Mouse (Mus musculus) lung, embryonic 15.5 days (tissue): Measurements from ENCODE around the gene Sirt4. TPM values are rescaled to one million over a fixed set of nuclear protein-coding genes. Genes with fewer than 3 reads are reported as not detected.

Source experiments
- ATAC-seq: fragments of 200-750 bp; cut with Nextera tagmentation; 2 replicates; pipeline ENCODE4 v1.8.0; 2017; ENCODE audit warnings: moderate number of reproducible peaks, borderline replicate concordance; ENCODE audit not compliant: low FRiP score, low TSS enrichment; ENCODE audit errors: extremely low read depth
- H3K27ac ChIP-seq: fragments of 300-500 bp; sonication (generic); 2 replicates; pipeline ENCODE4 v1.5.1; 2015; ENCODE audit warnings: moderate library complexity, mild to moderate bottlenecking, inconsistent platforms
- H3K27me3 ChIP-seq: fragments of 300-500 bp; sonication (generic); 2 replicates; pipeline ENCODE4 v1.6.1; 2015; ENCODE audit warnings: inconsistent platforms
- H3K36me3 ChIP-seq: fragments of 300-500 bp; sonication (generic); 2 replicates; pipeline ENCODE4 v1.6.1; 2015; ENCODE audit warnings: inconsistent platforms
- H3K4me1 ChIP-seq: fragments of 300-500 bp; sonication (generic); 2 replicates; pipeline ENCODE4 v1.6.1; 2015; ENCODE audit warnings: inconsistent platforms
- H3K4me2 ChIP-seq: fragments of 300-500 bp; sonication (generic); 2 replicates; pipeline ENCODE4 v1.6.1; 2015; ENCODE audit warnings: inconsistent platforms, mild to moderate bottlenecking, moderate library complexity
- H3K4me3 ChIP-seq: fragments of 300-500 bp; sonication (generic); 2 replicates; pipeline ENCODE4 v1.5.1; 2015; ENCODE audit warnings: mild to moderate bottlenecking, inconsistent platforms
- H3K9ac ChIP-seq: fragments of 300-500 bp; sonication (generic); 2 replicates; pipeline ENCODE4 v1.6.1; 2015; ENCODE audit warnings: inconsistent platforms
- H3K9me3 ChIP-seq: fragments of 300-500 bp; sonication (generic); 2 replicates; pipeline ENCODE4 v1.6.1; 2016; ENCODE audit warnings: inconsistent platforms
- WGBS: fragments of 180-500 bp; shearing (Covaris S2); methylation state at CpG from one replicate; pipeline ENCODE4 v1.1.7; 2015; 5-methylcytosine and 5-hydroxymethylcytosine counted together
- polyA plus RNA-seq: library from polyadenylated mRNA; unstranded; fragments of >200 nt; fragmentation: Nextera tagmentation; extraction: Ambion mirVana; gene quantifications from 2 replicates; pipeline ENCODE4 v1.2.1, GENCODE M21; 2015

Gene Sirt4
- 27.2 and 30.4 TPM in 2 replicates for polyA plus RNA-seq

DNA sequence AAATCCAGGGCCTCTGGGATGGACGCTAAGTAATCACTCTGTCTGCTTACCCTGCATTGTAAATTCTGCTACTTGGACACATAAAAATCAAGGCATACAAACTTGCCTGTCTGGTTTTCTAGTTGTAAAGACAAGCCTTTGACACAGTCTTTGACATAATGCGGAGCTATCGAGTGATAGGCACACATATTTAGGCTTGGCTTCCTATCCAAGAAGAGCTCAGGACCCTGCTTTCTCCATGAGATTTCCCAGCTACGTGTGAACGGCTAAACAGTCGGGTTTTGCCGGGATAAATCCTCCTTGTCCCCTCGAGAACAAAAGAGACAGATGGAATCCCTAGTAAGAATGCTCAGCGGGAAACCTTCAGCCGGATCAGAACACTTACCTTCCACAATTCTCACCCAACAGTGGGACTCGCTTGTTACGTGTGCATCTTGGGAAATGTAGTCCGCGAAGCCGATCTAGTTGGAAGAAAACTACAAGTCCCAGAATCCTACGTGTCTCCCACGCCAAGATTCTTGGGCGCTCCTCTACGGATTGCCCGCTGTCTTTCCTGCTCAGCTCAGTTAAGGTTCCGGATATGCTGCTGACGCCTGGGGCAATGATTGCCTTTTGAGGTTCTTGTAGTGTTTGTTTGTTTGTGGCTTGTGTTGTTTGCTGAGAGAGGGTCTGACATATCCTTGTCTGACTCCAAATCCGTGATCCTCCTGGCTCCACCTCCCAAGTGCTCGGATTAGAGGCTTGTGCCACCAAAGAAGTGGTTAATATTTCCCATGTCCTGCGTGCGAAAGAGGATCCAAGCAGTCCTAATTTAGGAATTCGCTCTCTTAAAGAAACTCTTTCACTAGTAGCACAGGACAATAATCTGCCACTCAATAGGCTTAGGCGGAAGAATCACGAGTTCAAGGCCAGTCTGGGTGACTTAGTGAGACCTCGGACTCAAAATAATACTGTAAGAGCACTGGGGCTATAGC is at the start of gene Sirt4:
Gene Sirt4, minus strand, starts transcription at position 779 of the 974 bp plus-strand sequence.
- peak; percentile 90 for ATAC-seq
- peak within 1 kb of the TSS; percentile 71 for H3K4me2 ChIP-seq
- H3K27me3 ChIP-seq, result no peaks in the 10 kb centered on the region
- 6% methylated on average over 30 of the region's 30 CpGs for WGBS
- H3K4me1 ChIP-seq, result peaks cover 23% of the 10 kb centered on the region
- H3K9me3 ChIP-seq, result no peaks in the 10 kb centered on the region
- peak within 1 kb of the TSS; percentile 50 for H3K4me3 ChIP-seq
- H3K36me3 ChIP-seq, result no peaks in the 10 kb centered on the region
- H3K9ac ChIP-seq, result peak within 1 kb of the TSS; percentile 65
- peak within 1 kb of the TSS; percentile 58 for H3K27ac ChIP-seq

DNA sequence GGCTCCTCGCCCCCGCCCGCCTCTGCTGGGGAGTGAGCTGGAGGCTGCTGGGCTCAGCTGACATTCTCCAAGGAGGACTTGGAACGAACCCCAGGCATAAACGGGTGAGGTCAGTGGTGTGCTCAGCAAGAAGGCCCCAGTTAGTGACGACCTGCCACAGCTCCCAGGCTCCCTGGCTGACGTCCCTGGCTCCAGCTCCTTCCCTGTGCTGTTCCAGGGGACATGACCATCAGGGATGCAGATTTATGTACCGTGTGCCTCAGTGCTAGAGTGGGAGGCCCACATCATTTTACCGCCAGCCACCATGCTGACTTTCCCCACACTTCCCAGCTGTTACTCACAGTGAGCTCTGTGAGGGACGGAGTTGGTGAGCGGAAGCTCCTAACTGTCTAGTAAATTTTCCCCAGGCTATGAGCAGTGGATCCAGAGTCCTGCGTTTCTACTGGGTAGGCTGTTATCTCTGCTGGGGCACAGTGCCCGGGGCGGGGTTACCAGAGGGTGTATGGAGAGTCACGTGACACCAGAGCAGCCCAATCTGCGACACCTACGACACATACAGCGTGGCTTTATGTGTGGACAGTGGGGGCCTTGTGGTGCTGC is 47.2 kb upstream of the Sirt4 start:
- Histone ChIP-seq H3K36me3 (no peaks in the 10 kb centered on the region), H3K4me2 (peak overlapping the region; percentile 28), H3K4me1 (peaks cover 83% of the 10 kb centered on the region), H3K9me3 (no peaks in the 10 kb centered on the region), H3K27ac (peak overlapping the region; percentile 94), H3K4me3 (no peak overlapping the region), H3K27me3 (no peaks in the 10 kb centered on the region), H3K9ac (0 out of 2 replicates have a peak overlapping the region, but pooled peaks have one; percentile 17)
- 16% methylated on average over 18 of the region's 18 CpGs for WGBS
- ATAC-seq, result peak; percentile 83

DNA sequence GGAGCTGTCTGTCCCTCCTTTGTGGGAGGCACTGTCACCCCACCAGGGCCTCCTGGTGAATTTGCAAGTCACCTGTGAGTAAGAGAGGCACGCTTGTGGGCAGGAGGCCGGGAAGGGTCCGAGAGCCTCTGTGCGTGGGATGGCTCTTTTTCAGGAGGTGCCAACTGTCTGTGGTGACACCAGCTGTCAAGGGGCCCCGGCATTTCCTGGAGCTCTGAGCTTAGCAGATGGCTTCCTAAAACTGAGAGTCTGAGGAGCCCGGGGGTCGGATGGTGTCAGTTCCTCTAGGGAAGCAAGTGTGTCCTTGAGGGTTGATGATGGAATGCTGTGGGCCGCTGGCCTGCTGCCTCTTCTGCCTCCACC is 45.9 kb upstream of the Sirt4 start:
- no peak overlapping the region for H3K9ac ChIP-seq
- no peaks in the 10 kb centered on the region for H3K9me3 ChIP-seq
- 28% methylated on average over 8 of the region's 8 CpGs for WGBS
- no peaks in the 10 kb centered on the region for H3K27me3 ChIP-seq
- H3K4me1 ChIP-seq, result peaks cover 90% of the 10 kb centered on the region
- ATAC-seq, result no peak
- peak overlapping the region; percentile 94 for H3K27ac ChIP-seq
- peak overlapping the region; percentile 29; the same call in 1 of the 2 replicates for H3K4me2 ChIP-seq
- no peaks in the 10 kb centered on the region for H3K36me3 ChIP-seq
- H3K4me3 ChIP-seq, result no peak overlapping the region

DNA sequence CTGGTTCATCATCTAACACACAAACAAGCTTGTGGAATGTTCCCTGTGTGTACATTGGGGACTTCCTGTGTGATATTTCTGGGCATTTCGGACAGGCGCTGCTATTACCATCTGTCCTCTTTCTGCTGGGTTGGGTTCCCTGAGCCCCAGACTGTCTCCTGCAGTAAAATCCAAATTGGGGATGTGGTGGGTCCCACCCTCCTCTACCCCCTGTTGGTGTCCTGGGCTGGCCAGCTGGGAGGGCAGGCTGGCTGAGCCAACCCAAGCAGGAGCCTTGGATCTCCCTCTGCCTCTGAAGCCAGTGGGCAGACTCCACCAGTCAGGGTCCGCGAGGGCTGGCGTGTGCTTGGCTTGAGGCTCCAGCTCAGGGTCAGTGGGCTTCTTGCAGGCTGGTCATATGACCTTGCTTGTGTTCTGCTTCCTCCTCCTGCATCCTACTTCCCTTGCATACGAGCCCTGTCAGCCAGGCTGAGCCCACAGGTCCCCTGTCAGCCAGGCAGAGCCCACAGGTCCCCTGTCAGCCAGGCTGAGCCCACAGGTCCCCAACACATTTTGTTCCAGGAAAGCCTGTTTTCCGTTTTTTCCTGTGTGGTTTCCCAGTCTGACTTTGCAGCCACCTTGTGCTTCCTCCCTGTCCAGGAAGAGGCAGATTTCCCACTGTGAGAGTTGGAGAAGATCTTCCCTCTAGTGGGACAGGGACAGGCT is 45.4 kb upstream of the Sirt4 start:
- no peaks in the 10 kb centered on the region for H3K9me3 ChIP-seq
- H3K27me3 ChIP-seq, result no peaks in the 10 kb centered on the region
- no peak overlapping the region for H3K4me3 ChIP-seq
- H3K9ac ChIP-seq, result no peak overlapping the region
- peak overlapping the region; percentile 94 for H3K27ac ChIP-seq
- peak overlapping the region; percentile 29 for H3K4me2 ChIP-seq
- H3K4me1 ChIP-seq, result peaks cover 90% of the 10 kb centered on the region
- no peaks in the 10 kb centered on the region for H3K36me3 ChIP-seq
- ATAC-seq, result no peak; the same call in 1 of the 2 replicates
- 30% methylated on average over 7 of the region's 7 CpGs for WGBS

DNA sequence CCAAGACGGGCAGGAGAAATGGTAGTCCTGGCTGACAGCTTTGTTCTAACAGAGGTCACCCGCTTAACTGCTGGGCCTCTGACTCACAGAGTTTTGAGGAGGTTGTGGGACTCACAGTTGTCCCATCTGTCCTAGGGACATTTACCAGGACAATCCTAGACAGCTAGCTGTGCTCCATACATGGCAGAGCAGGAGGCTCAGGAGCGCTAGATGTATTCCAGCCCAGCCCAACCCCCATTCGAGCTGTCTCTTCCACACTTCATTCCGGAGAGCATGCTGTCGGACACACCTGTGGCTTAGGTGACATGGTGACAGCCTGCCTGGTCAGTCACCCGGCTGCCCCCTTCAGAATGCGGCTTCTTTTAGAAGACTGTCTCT is 44.8 kb upstream of the Sirt4 start:
- Histone ChIP-seq H3K4me1 (peaks cover 90% of the 10 kb centered on the region), H3K27me3 (no peaks in the 10 kb centered on the region), H3K4me2 (peak overlapping the region; percentile 29), H3K4me3 (no peak overlapping the region), H3K9ac (no peak overlapping the region), H3K27ac (peak overlapping the region; percentile 94), H3K36me3 (no peaks in the 10 kb centered on the region), H3K9me3 (no peaks in the 10 kb centered on the region)
- no peak; the same call in 1 of the 2 replicates for ATAC-seq
- WGBS, result 22% methylated on average over 8 of the region's 8 CpGs

DNA sequence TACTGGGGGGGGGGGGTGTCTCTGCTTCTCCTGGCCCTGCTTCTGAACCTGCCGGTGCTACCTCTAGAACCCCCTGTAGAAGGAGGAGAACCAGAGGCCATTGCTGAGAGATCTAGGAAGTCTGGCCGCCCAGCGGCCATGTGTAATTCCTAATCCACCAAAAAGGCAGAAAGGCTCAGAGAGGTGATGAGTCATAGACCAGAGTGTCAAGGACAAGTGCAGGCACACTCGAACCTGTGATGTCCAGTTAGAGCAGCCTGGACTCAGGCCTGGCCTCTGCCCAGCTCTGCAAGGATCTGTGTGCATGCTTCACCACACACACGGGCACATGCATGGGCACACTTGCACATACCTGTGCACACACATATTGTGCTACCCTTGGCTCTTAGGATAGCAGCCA is 43.6 kb upstream of the Sirt4 start:
- no peak overlapping the region for H3K4me3 ChIP-seq
- ATAC-seq, result no peak
- H3K36me3 ChIP-seq, result no peaks in the 10 kb centered on the region
- H3K27ac ChIP-seq, result no peak overlapping the region
- H3K9ac ChIP-seq, result no peak overlapping the region
- H3K9me3 ChIP-seq, result no peaks in the 10 kb centered on the region
- no peaks in the 10 kb centered on the region for H3K27me3 ChIP-seq
- peaks cover 90% of the 10 kb centered on the region for H3K4me1 ChIP-seq
- WGBS, result 79% methylated on average over 5 of the region's 5 CpGs
- H3K4me2 ChIP-seq, result no peak overlapping the region

GRCm38 (mm10) chr5:115526456-115527202 is 42.1 kb upstream of the Sirt4 start:
- H3K27me3 ChIP-seq, result no peaks in the 10 kb centered on the region
- no peak overlapping the region for H3K9ac ChIP-seq
- no peak overlapping the region for H3K27ac ChIP-seq
- no peak overlapping the region for H3K4me3 ChIP-seq
- no peak overlapping the region for H3K4me2 ChIP-seq
- no peaks in the 10 kb centered on the region for H3K9me3 ChIP-seq
- peaks cover 90% of the 10 kb centered on the region for H3K4me1 ChIP-seq
- H3K36me3 ChIP-seq, result no peaks in the 10 kb centered on the region
- WGBS, result 85% methylated on average over 17 of the region's 17 CpGs
- no peak for ATAC-seq

- Histone ChIP-seq H3K36me3 (no peaks in the 10 kb centered on the region), H3K4me3 (no peak overlapping the region), H3K27ac (peak overlapping the region; percentile 11; the same call in 1 of the 2 replicates), H3K9me3 (no peaks in the 10 kb centered on the region), H3K4me2 (no peak overlapping the region), H3K4me1 (peaks cover 89% of the 10 kb centered on the region), H3K27me3 (no peaks in the 10 kb centered on the region), H3K9ac (0 out of 2 replicates have a peak overlapping the region, but pooled peaks have one; percentile 3)
- ATAC-seq, result no peak
- WGBS, result 79% methylated on average over 9 of the region's 9 CpGs
These were observed 41.4 kb upstream of the Sirt4 start for GRCm38 (mm10) chr5:115525943-115526342.

GRCm38 (mm10) chr5:115525416-115525815 is 40.9 kb upstream of the Sirt4 start:
- Histone ChIP-seq H3K27me3 (no peaks in the 10 kb centered on the region), H3K4me3 (no peak overlapping the region), H3K27ac (no peak overlapping the region), H3K4me2 (no peak overlapping the region), H3K9ac (0 out of 2 replicates have a peak overlapping the region, but pooled peaks have one; percentile 3), H3K36me3 (no peaks in the 10 kb centered on the region), H3K9me3 (no peaks in the 10 kb centered on the region), H3K4me1 (peaks cover 89% of the 10 kb centered on the region)
- 88% methylated on average over 4 of the region's 4 CpGs for WGBS
- ATAC-seq, result no peak

DNA sequence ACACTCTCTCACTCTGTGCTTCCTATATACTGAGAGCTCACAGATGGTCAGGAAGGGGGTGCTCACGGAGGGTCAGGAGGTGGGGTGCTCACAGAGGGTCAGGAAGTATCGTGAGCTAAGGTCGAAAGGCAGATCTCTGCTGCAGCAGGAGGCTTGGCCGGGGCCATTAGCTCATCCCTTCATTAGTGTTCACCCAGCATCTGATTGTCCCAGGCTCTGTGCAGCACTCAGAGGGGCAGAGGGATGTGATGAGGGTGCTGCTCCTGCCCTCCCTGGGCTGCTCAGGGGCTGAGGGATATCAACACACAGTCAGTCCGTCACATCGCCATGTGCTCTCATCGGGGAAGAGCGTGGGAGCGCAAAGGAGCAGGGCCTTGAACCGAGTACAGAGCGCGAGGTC is 39.9 kb upstream of the Sirt4 start:
- Histone ChIP-seq H3K27me3 (no peaks in the 10 kb centered on the region), H3K9ac (no peak overlapping the region), H3K4me2 (peak overlapping the region; percentile 36), H3K4me3 (no peak overlapping the region), H3K36me3 (no peaks in the 10 kb centered on the region), H3K4me1 (peaks cover 86% of the 10 kb centered on the region), H3K9me3 (no peaks in the 10 kb centered on the region), H3K27ac (peak overlapping the region; percentile 78)
- ATAC-seq, result no peak
- WGBS, result 34% methylated on average over 12 of the region's 12 CpGs

- Histone ChIP-seq H3K4me1 (peaks cover 85% of the 10 kb centered on the region), H3K27me3 (no peaks in the 10 kb centered on the region), H3K36me3 (no peaks in the 10 kb centered on the region), H3K9ac (no peak overlapping the region; the same call in 1 of the 2 replicates), H3K27ac (peak overlapping the region; percentile 78), H3K4me2 (peak overlapping the region; percentile 36), H3K4me3 (no peak overlapping the region), H3K9me3 (no peaks in the 10 kb centered on the region)
- ATAC-seq, result peak; percentile 65
- 8% methylated on average over 15 of the region's 15 CpGs for WGBS
These were observed 39.4 kb upstream of the Sirt4 start for GRCm38 (mm10) chr5:115523971-115524370.
